Mouse (Mus musculus): ENCODE data around the gene Ripk3.

The Ripk3 gene

DNA sequence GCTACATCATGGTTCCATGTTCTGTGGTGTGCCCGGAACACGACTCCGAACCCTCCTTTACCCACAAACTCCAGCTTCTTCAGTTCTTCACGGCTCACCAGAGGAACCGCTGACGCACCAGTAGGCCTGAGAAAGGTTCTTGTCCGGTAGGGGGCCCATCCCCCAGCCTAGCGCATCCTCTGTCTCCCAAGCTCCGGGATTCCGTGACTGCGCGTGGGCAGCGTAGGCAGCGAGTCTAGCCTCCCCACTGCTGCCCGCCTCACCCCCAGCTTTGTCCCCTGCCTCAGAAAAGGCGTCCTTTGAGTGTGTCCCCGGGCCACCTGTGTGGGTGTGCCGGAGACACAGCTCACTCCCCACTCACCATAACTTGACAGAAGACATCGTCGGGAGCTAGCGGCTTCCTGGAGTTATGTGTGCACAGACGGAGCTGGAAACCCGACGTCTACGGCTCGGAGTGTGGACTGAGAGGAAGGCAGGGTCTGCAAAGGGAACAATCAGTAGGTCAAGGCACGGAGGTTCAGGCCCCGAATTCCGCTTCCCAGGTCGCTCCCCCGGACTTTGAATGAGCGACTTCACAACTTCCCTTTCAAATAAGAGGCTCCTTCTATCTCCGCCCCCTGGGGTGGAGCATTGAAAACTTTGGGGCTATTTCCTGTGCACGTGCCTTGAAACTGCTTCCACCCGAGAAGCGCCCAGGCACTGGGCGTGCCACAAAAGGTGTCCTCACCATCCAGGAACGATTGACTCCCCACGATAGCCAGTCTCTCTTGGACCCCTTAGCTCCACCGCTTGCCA, at the start of gene Ripk3:
Ripk3 (minus strand) TSS at position 610 of the 795 bp plus-strand sequence.
- peak in 1 of 2 experiments; percentile 34 for DNase-seq (ENCODE audit: low spot score in 2 of 2)

DNA sequence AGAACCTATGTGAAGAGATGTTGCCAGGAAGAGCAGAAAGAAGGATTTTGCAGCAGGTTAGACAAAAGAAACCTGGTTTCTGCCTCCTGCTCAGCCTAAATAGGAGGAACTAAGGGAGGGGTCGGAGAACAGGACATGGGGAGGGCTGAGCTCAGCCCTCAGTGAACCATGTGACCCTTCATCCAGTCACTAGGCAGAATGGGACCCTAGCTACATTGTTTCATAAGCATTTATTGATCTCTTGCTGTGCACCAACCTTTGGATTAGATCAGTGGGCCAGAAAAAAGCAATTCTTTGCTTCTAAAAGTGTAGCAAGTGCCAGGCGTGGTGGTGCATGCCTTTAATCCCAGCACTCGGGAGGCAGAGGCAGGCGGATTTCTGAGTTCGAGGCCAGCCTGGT, 49.6 kb upstream of the Ripk3 start:
- no peak for DNase-seq (ENCODE audit: low spot score in 2 of 2)

GRCm38 (mm10) chr14:55834808-55835533, 46.3 kb upstream of the Ripk3 start:
- DNase-seq (ENCODE audit: low spot score in 2 of 2): no peak

- DNase-seq (ENCODE audit: low spot score in 2 of 2): no peak
Observed at GRCm38 (mm10) chr14:55833126-55833525, 44.5 kb upstream of the Ripk3 start.

DNA sequence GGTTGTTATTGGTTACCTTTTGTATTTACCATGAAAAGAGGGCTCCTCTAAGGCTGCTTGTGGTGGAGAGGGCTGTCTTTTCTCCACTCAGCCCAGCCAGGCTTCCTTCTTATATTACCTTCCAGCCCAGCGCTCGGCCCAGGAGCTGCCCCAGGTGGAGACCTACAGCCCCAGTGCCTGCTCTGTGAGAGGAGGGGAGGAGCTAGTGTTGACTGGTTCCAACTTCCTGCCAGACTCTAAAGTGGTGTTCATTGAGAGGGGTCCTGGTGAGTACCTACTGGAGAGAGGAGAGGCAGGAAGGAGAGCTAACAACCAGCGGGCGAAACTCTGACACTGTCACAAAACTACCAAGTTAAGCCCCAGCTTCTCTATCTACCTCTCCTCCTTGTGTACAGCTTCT, 41.7 kb upstream of the Ripk3 start:
- no peak for DNase-seq (ENCODE audit: low spot score in 2 of 2)

- DNase-seq (ENCODE audit: low spot score in 2 of 2): no peak
Observed at GRCm38 (mm10) chr14:55829854-55830253, 41.2 kb upstream of the Ripk3 start.

GRCm38 (mm10) chr14:55828716-55829263, 40.1 kb upstream of the Ripk3 start:
- DNase-seq (ENCODE audit: low spot score in 2 of 2): no peak

DNA sequence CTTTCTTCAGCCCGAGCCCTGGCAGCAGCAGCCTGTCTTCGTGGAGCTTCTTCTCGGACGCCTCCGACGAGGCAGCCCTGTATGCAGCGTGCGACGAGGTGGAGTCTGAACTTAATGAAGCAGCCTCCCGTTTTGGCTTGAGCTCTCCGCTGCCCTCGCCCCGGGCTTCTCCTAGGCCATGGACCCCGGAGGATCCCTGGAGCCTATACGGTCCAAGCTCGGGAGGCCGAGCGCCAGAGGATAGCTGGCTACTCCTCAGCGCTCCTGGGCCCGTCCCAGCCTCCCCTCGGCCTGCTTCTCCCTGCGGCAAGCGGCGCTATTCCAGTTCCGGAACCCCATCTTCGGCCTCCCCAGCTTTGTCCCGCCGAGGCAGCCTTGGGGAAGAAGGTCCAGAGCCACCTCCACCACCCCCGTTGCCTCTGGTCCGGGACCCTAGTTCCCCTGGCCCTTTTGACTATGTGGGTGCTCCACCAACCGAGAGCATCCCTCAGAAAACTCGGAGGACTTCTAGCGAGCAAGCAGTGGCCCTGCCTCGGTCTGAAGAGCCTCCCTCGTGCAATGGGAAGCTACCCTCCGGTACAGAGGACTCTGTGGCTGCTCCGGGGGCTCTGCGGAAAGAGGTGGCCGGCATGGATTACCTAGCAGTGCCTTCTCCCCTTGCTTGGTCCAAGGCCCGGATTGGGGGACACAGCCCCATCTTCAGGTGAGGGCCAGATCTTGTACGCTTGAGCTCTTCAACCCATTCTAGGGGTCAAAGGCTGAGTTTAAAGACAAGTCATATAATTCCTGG, 38.1 kb upstream of the Ripk3 start:
- no peak for DNase-seq (ENCODE audit: low spot score in 2 of 2)

DNA sequence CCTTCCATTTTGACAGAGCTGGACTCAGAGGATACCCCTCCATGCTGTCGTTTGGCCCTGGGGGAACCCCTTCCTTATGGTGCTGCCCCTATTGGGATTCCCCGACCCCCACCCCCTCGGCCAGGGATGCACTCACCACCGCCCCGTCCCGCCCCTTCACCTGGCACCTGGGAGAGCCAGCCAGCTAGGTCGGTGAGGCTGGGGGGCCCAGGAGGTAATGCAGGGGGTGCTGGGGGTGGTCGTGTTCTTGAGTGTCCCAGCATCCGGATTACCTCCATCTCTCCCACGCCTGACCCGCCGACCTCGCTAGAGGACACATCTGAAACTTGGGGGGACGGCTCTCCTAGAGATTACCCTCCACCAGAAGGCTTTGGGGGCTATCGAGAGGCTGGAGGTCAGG, 37.5 kb upstream of the Ripk3 start:
- DNase-seq (ENCODE audit: low spot score in 2 of 2): no peak

GRCm38 (mm10) chr14:55825216-55826051, 36.8 kb upstream of the Ripk3 start:
- no peak for DNase-seq (ENCODE audit: low spot score in 2 of 2)

DNA sequence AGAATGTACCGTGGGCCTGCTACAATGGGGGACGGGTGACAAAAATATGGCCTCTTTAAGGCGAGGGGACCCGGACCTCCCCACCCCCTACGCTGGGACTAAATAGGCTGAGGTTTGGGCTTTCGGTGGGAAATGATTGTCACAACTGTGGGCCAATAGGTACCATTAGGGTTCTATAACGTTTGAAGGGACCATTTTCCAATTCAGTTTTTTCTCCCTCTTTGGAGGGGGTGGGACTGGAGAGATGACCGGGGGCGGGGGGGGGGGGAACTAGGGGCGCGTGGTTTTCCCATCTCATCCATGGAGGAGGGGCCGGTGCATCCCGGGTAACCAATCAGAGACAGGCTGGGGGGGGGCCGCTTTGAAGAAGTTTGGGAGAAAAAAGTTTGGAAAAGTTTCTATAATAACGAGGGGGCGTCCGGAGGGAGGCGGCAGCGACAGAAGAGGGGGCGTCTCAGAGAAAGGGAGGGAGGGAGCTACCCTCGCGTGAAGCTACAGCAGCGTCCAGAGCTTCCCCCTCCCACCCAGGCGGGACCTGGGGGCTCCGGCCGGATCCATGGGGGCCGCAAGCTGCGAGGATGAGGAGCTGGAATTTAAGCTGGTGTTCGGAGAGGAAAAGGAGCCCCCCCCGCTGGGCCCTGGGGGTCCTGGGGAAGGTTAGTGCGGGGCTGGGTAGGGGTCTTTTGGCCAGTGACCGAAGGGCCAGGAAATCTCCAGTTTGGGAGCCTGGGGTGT, 36.0 kb upstream of the Ripk3 start:
- DNase-seq (ENCODE audit: low spot score in 2 of 2): no peak

GRCm38 (mm10) chr14:55824001-55824480, 35.4 kb upstream of the Ripk3 start:
- DNase-seq (ENCODE audit: low spot score in 2 of 2): no peak

GRCm38 (mm10) chr14:55822991-55823762, 34.5 kb upstream of the Ripk3 start, which contains the start of gene Nfatc4:
TSS of gene Nfatc4 (plus strand) at chr14:55823144.
- no peak for DNase-seq (ENCODE audit: low spot score in 2 of 2)

- peak in 1 of 2 experiments; percentile 62 for DNase-seq (ENCODE audit: low spot score in 2 of 2)
Observed at GRCm38 (mm10) chr14:55822435-55822990, 33.8 kb upstream of the Ripk3 start.

GRCm38 (mm10) chr14:55820576-55820975, 31.9 kb upstream of the Ripk3 start:
- DNase-seq (ENCODE audit: low spot score in 2 of 2): no peak

GRCm38 (mm10) chr14:55819845-55820405, 31.3 kb upstream of the Ripk3 start:
- no peak for DNase-seq (ENCODE audit: low spot score in 2 of 2)

DNA sequence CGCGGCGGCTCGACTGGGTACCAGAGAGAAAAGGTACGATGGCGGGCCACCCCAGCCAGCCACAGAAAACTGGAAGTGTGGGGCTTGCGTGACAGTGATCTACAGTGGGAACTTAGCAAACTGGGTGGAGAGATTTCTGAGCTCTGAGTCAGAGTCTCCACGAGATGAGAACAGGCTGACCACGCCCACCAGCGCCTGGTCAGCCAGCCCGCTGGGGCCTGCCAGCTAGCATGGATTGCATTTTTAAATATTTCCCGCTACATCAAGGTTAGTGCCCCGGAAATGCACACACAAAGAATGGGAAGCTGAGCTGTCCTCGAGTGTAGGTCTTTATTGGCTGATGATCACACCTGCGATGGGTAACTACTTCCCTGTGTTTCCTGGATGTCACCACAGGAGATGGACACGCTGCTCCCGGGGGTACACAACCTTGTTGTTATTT, 26.7 kb upstream of the Ripk3 start:
- no peak for DNase-seq (ENCODE audit: low spot score in 2 of 2)

DNA sequence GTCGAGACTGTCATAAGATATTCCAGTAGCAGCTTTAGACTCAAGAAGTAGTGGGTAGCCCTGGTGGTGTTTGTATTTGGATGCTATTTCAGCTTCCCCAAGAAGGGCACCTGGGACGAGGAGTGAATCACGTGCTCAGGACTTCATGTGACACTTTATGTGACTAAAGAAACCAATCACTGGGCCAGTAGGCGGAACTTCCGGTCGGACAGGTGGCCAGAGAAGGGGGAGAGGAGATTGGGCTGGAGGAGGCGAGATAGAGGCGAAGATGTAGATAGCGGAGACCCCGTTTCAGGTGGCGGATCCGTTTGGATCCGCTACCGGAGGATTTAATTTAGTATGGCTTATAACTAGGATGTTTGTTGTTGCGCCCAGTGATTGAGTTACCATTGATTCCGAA, 26.2 kb upstream of the Ripk3 start:
- DNase-seq (ENCODE audit: low spot score in 2 of 2): no peak

Data from spleen, postnatal 14 days (tissue).